Mouse (Mus musculus) left cerebral cortex, postnatal 36 days (tissue): ENCODE data around the gene Fam172a. TPM values are rescaled to one million over a fixed set of nuclear protein-coding genes. Genes with fewer than 3 reads are reported as not detected.

Experiments used
- DNase-seq, 2 experiments: peaks; one replicate each; pipeline ENCODE4 v3.0.0; 2021 to 2022; ENCODE audit warnings: low spot score in 2 of 2, mixed read lengths in 1 of 2
- intact Hi-C: fragments of 180-260 bp; cut with DNase I; formaldehyde crosslinking; loops from one replicate; pipeline ENCODE4 v1.15.1; 2025
- total RNA-seq, 2 experiments: library from RNA; stranded (reverse); gene quantifications; 2 replicates each; pipeline ENCODE4 v1.2.3; 2021

Fam172a gene
- total RNA-seq, 2 experiments from 2014 or later: 36.1 to 36.4 TPM

DNA sequence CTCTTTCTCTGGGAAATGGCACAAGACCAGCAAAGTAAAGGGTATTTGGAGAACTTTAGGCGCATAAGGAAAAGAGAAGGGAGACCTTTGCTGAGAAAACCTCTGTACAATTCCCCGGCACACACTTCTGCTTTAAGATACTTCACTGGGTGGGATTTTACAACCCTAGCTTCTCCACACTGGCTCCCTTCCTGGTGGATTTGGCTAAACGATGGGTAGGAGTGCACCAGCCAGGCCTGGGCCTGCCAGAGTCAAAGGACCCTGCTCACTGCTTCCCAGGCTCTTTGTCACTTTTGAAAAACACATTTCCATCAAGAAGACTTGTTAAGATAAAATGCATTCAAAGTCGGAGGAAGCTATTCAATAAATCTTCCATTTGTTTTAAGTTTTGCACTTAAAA lies 491.4 kb downstream of the Fam172a start:
- peak in 1 of 2 experiments; percentile 38 for DNase-seq
- intact Hi-C loops: no loop called here

DNA sequence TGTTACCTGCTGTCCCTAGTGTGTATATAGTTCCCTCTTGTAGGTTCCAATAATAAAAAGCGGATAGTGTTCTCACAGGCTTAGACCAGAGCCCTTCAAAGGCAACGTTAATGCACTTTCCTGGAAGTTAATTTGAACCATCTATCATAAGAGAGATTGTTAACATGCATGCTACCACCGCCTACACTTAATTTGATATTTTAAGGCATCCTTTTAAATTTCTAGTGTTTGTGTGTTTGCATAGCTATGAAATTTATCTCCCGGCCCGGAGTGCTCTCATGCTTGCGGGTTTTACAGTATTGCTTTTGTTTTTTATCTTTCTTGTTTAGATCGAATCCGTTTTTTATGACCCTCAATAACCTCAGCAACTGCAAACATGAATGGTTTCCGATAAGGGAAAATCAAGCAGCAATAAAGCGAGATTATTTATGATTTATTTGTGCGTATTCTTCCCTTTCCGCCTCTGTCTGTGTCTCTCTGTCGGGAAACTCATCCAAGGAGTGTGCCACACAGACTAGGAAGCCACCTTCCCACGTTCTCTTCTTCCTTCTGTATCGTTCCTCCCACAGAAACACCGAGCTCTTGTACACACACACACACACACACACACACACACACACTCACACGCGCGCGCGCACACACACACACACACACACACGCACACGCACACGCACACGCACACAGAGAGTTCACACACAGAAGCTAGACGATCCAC lies 492.5 kb downstream of the Fam172a start:
- intact Hi-C loops: loop anchor here (2.0 kb wide), 1 partner anchor 13 kb away; no protein-coding TSS in a partner anchor

DNA sequence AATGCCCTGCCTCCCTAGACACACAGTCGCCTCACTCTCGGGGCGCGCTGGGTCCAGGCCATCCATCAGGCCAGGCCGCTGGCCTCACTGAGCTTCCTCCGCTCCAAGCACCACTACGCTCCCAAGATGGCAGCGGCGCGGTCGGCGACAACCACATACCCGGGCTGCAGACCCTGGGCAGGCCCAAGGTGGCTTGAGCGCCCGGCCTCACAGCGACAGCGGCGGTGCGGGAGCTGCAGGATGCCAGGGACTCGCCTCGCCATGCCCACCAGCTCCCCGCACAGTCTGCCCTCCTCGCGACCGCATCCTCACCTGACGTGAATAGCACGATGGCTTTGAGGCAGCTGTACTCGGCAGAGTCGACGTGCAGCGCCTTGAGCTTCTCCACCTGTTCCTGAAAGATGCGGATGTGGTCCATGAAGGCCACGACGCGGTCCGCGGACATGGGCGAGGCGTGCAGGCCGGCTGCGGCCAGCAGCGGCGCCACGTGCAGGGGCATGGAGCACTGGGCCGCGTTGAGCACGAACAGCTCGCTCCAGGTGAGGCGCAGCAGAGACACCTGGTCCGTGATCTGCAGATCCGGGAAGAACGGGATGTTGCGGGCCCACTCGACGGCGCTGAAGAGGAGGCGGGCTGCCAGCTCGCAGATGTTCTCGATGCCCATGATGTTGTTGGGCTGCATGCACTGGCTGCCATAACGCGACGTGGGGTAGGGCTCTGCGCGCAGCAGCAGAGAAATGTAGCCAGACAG lies 493.2 kb downstream of the Fam172a start:
- peak; percentile 66 to 71 for DNase-seq
- intact Hi-C loops: loop anchor here (2.0 kb wide), 1 partner anchor 14 kb away; no protein-coding TSS in a partner anchor

More for the DNA sequence above, 492.5 kb downstream of the Fam172a start:
- no peak for DNase-seq

DNA sequence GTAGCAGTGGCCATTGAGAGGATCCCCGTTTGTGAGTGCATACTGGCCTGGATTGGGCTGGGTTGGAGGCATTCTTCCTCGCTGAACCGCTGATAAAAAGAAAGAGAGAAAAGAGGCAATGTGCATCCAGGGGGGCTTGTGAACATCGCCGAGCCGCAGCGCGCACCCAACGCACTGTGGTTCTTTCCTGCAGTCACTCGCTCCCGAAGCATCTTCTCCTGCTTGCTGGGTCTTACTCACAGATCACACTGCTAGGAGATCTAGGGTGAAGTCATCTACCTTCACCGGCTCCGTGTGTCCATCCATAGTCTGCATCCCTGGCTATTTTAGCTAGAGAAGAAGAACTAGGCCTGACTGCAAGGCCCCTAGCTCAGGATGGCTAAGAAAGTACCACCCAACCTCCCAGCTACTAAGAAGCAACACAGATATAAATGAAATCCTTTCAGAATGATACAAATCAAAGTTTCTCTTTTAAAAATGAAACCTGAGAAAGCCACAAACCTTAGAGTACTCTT lies 493.8 kb downstream of the Fam172a start:
- intact Hi-C loops: loop anchor here (2.0 kb wide), 1 partner anchor 15 kb away; no protein-coding TSS in a partner anchor
- no peak for DNase-seq

DNA sequence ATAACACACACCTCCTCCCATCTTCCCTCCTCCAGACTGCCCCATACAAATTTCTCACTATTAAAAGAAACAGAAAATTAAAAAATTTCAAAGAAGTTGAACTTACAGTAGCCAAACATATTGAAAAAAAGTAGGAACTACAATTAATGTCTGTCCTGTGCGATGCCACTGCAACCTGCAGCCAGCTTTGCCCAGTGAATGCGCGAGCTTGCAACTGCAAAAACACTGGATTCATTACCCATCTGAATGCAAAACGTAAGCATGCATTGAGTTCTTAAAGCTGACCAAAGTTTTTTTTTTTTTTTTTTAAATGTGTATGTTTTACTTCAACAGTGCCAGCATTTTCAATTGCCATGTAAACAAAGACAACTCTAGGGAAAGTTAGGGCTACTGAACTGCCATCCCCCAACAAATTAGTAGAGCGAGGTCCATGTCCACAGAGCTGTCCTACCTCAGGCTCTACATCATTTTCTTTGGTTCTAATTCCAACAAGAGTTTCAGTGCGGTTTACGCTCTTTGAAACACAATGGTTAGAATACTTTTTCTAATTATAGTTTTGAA lies 494.5 kb downstream of the Fam172a start:
- intact Hi-C loops: no loop called here
- DNase-seq: no peak

DNA sequence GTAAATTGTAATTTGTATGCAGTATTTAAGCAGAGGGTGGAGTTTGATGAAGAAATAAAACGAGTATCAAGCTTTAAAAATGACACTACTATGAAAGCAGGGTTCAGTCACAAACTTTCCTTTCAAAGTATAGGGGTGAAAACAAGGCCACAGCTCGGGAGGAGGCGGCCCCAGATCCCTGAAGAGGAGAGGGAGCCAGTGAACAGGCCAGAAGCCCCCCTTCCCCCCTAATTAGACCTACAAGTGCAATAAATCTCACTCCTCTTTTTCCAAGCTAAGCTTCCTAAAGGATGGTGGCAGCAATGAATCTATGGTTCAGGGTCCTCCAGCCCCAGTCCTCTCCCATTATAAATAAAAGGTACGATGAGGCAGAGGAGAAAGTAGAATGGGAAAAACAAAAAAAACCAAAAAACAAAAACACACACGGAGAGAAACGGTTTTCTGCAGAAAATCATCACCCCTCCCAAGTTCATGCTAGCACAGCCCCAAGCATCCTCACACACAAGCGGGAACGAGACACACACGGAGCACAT lies 495.5 kb downstream of the Fam172a start:
- peak in 1 of 2 experiments; percentile 16 for DNase-seq
- intact Hi-C loops: no loop called here

DNA sequence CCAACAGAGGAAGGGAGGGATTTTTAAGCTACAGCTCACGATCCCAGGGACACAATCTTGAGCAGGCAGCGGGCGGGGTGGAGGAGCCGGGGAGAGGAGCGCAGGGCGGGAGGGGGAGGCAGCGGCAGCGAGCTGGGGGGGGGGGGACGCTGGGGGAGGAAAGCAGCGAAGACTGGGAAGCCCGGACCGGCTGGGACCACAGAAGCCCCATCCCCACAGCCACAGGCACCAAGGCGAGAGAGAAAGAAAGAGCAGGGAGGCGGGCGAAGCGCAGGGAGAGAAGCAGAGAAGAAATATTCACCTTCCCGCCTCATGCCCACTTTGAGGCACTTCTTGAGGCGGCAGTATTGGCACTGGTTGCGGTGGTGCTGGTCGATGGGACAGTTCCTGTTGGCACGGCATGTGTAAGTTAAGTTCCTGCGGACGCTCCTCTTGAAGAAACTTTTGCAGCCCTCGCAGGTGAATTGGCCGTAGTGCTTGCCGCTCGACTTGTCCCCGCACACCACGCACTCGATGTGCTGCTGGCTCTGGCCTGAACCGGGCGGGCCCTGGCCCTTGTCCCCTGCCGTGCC lies 496.1 kb downstream of the Fam172a start:
- peak; percentile 48 to 55 for DNase-seq
- intact Hi-C loops: no loop called here

DNA sequence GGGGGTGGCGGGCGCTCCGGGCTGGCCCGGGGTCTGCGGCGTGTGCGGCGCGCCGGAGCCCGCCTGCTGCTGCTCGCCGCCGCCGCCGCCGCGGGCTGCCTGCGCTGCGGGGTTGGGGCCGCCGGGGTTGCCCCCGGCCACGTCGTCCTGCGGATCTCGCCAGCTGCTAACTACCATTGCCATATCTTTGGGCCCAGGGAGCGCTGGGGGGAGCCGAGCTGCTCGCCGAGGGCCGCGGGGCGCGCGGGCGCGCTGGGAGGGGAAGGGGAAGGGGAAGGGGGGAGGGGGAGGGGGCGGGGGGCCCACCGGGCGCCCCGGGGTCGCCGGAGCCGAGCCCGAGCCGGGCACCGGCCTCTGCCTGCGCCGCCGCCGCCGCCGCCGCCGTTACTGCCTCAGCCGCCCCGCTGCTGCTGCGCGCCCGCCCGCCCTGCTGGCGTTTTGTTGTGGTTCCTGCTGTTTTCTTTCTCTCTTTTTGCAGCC lies 496.6 kb downstream of the Fam172a start:
- intact Hi-C loops: no loop called here
- peak; percentile 45 to 47 for DNase-seq

DNA sequence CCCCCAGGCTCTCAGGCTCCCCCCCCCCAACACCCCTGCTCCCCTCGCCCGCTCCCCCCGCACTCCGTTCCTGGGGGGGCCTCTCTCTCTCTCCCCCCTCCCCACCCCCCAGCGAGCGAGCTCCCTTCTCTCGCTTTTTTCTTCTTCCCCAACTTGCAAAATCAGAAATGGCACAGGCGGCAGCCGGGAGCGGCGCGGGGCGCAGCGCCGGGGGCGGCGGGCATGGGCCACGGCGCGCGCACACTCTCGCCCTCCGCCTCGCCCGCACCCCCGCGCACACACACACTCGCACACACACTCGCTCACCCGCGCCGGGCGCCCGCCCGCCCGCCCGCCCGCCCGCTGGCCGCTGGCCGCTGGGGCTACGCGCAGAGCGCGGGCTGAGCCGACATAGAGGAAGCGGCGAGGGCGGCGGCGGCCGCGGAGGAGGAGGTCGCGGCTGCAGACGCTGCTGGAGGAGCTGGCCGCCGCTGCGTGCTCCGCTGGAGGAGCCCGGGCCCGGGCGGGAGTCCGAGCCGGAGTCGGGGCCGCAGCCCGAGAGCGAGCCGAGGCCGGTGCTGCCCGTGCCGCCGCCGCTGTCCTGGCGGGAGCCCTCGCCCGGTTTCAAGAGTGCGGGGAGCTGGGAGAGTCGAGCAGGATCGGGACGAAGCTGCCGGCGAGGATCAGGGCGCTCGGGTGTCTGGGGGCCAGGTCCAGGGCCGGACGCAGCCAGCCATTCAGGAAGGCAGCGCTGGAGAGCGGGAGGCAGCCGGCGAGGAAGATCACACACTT lies 497.2 kb downstream of the Fam172a start:
- intact Hi-C loops: no loop called here
- DNase-seq: peak; percentile 58 to 69

DNA sequence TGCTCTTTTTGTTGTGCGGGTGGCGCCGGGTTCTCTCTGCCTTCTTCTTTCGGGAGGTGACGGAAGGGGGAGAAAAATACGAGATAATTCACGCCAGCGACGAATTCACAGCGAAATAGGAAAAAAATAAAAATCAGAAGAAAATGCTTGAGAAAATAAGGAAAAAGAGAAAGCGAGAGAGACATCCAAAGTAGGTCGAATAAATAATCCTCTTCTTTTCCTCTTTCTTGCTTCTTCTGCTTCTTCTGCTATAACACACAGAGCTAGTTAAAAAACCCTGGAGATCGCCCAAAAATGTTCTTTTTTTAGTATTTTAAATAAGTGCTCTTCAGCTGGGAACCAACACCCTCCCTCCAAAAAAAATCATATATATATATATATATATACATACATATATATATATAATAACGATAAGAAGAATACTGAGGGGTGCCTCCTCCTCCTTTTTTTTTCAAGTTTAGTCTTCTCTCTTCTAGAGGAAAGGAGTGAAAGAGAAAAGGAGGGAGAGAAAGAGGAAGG lies 497.9 kb downstream of the Fam172a start, which contains the start of gene Nr2f1:
Nr2f1 (minus strand) TSS at position 116 of the 519 bp plus-strand sequence.
- intact Hi-C loops: loop anchor here (5.0 to 10.0 kb wide), 2 partner anchors 375 to 828 kb away; no protein-coding TSS in a partner anchor

DNA sequence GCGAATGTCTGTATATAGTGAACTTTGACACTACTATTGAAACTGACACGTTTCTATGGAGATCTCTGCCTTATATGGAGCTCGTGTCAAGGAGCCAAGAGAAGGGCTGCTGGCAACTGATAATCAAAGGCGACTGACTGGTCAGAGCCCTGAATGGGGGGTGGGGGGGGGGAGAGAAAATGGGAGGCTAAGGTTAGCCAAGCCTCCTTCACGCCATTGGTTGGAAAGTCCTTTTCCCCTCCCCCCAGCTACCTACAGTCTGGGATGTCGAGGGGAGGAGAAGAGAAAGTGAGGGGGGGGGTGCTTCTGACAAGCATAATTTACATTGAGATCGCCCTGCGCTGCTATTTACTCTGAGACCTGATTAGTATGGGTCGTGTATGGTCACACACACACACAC lies 498.6 kb downstream of the Fam172a start:
- intact Hi-C loops: loop anchor here (5.0 to 10.0 kb wide), 2 partner anchors 374 to 827 kb away; no protein-coding TSS in a partner anchor
- peak in 1 of 2 experiments; percentile 52 for DNase-seq

More for the DNA sequence above, 497.9 kb downstream of the Fam172a start, which contains the start of gene Nr2f1:
- no peak for DNase-seq

DNA sequence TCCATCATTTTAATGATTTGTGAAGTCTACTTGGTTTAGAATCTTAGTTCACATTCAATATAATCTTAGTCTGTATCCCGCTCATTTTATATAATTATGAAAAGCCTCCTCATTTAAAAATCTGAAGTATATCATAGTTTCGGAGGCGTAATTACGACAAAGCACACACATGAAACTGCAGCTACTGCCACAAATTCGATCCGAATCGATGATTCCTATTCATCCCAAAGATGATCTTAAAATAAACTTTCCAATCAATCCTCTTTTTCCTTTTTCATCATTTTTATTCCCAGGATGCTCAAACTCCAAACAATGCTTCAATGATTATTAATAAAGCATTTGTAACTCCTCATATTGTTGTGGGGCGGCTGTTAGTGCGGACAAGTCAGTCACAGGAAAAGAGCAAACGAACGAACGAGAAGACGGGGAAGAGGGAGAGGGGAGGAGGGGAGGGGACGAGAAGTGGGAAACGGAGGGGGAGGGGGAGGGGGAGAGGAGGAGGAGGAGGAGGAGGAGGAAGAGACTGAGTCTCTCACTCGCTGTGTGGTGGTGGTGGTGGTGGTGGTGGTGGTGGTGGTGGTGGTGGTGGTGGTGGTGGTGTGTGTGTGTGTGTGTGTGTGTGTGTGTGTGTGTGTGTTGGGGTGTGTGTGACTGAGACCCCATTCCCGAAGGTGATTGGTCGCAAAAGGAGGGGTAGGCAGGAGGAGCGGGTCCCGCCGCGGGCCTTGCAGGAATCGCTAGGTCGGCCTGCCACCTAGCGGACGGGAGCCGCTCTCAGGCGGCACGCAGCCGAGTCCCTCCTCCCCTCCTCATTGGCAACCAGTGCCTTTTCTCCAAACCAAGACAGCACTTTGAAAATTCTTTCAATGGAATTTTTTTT lies 499.4 kb downstream of the Fam172a start:
- intact Hi-C loops: loop anchor here (5.0 to 10.0 kb wide), 2 partner anchors 374 to 826 kb away; no protein-coding TSS in a partner anchor
- peak; percentile 92 to 94 for DNase-seq

DNA sequence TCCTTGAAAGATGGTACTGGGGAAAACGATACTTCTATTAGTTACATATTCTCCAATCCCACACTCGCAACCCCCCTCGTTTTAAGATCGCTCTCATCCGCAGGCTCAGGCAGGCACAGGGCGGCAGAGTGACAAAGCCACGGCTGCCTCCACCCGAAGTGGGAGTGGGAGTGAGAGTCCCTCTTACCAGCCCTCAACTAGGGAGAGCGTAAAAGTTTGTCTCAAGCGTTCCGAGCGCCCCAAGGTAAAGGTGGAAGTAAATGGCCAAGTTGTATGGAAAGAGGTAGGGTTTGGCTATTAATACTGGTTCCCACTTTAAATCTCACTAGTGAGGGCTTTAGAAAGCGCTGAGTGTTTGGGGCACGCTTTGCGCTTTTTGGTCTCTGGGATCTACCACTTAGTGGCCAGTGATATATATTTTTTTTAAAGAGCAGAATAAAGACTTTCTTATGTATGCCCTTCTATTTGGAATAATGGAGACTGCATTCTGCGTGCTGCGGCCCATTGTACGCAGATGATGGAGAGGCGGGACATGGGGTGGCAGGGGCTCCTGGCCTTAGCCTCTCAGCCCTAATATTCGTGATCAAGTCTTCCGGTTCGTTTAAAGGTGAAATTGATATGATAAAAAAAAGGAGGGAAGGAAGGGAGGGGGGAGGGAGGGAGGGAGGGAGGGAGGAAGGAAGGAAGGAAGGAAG lies 500.2 kb downstream of the Fam172a start:
- intact Hi-C loops: loop anchor here (5.0 to 10.0 kb wide), 2 partner anchors 373 to 825 kb away; no protein-coding TSS in a partner anchor
- no peak for DNase-seq

DNA sequence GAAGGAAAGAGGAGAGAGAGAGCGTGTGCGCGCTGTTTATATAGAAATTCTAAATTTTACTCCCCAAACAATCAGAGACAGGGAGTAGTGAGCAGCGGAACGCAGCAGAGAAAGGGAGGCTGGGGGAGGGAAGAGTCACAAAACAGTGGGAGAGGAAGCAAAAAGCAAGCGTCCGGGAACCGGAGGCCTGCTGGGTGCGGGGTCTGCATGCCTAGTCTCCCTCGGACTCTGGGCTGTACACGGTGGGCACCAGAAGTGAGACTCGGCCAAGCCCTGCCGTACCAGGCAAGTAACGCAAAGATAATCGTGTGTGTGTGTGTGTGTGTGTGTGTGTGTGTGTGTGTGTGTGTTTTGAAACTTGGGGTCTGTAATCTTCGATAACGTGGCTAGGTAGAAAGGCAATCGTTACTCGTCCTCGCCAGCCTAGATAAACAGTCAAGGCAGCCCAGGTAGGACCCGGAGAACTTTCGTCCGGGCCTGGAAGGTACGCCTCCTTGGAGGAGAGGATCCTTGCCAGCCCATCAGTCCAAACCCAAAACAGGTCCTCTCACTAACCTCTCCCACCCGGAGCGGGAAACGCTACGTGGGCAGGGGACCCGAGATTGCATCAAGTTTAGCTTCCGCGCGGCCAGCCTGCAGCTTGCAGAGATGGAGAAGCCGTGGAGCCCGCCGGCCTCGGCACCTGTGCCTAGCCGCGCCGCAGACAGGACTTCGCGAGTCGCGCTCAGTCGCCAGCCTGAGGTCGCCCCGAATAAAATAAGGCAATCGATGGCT lies 500.9 kb downstream of the Fam172a start:
- peak; percentile 70 to 76 for DNase-seq
- intact Hi-C loops: loop anchor here (5.0 to 10.0 kb wide), 2 partner anchors 372 to 825 kb away; no protein-coding TSS in a partner anchor

DNA sequence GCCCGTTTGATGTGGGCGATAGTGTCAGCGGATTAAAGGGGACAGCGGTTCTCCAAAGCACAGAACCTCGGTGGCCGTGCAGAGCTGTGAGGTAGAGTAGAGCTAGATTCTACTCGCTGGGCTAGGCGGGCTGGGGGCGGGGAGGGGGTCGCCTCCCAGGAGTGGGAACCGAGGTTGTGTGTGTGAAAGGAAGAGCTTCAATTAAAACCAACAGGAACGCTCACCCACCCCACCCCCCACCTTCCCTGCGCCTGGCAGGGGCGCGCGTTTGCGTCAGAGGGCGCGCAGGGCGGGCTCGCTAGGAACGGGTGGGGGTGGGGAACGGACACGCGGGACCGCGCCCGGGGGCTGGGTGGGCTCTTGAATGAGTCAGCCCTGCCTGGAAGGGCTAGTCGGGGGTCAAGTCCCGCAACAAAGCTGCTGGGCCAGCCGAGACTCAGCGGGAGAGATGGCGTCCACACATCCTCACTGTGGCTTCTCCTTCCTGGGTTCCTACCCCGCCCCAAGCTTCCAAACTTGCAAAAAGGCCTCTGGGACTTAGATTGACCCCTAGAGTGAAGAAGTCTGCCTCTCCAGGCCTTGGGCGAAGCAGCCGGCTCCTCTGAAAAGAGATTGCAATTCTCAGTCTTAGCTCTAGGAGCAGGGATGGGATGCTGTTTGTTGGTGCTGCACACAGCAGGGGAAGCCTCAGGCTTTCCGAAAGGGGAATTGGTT lies 501.7 kb downstream of the Fam172a start:
- peak; percentile 79 to 84 for DNase-seq
- intact Hi-C loops: loop anchor here (5.0 to 10.0 kb wide), 2 partner anchors 371 to 824 kb away; no protein-coding TSS in a partner anchor
